Mouse (Mus musculus): Measurements from ENCODE around the gene Tbc1d1.
A peak's percentile ranks its signal among the peaks of the same experiment; 100 is the strongest.

Tbc1d1 gene

DNA sequence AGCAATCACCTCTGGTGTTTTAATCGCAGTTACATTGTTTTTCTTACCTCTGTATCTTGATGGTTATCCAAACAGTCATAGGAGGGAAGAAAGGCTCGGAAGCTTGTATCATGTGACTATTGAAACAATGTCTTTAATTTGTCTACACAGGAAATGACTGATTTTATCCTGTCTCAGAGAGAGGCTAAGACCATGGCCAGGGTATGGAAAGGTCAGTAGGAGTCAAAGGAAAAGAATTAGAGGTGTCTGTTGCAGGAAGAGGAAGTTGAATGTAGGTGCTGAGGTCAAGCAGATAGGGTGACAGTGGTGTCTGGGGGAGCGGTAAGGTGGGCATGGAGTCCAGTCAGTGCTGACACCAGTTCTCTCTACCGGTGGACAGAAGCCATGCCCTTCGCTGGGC, 45.0 kb downstream of the Tbc1d1 start:
- DNase-seq (ENCODE audit: extremely low read depth, insufficient read length, low spot score): no peak

DNA sequence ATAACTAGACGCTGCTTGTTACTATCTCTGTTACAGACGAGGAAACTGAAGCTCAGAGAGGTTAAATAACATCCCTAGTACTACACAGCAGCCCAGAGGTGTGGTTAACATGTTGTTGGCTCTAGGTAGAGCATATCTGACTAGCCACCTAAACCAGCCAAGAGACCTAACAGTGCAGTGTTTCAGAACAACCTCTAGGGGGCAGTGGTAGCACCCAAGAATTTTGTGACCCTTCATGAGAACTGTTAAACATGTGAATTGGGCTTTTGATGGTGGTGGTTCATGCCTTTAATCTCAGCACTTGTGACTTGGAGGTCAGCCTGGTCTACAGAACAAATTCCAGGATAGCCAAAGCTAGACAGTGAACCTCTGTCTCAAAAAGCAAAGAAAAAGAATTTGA, 46.2 kb downstream of the Tbc1d1 start:
- DNase-seq (ENCODE audit: extremely low read depth, insufficient read length, low spot score): no peak

DNA sequence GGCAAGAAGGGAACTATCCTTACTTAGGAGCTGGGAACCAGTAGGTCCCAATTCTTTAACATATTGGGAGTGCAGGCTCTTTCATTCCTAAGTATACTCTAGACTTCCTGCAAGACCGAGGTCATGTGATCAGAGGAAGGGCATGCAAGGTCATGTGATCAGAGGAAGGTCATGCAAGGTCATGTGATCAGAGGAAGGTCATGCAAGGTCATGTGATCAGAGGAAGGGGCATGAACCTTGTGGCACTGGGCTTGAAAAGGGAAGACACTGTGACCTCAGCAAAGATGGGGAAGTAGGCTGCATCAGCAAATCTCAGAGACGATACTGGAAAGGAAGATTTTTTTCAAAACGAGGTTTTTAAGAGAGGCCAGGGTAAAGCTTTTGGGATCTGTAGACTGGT, 49.5 kb downstream of the Tbc1d1 start:
- DNase-seq (ENCODE audit: extremely low read depth, insufficient read length, low spot score): no peak

DNA sequence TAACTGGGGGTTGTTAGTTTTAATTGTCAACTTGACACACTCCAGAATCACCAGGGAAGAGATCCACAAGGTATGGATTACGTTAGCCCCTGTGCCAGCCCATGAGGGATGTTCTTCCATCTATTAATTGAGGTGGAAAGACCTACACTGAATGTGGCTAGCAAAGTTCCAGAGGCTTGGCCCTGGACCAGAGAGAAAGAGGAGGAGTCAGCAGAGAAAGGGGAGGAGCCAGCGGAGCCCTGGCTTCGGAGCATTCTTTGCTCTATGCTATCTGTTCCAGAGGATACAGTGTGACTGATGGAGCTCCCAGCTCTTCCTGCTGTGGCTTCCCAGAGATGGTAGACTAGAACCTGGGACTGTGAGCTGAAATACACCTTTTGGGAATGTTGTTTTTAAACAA, 50.3 kb downstream of the Tbc1d1 start:
- no peak for DNase-seq (ENCODE audit: extremely low read depth, insufficient read length, low spot score)

DNA sequence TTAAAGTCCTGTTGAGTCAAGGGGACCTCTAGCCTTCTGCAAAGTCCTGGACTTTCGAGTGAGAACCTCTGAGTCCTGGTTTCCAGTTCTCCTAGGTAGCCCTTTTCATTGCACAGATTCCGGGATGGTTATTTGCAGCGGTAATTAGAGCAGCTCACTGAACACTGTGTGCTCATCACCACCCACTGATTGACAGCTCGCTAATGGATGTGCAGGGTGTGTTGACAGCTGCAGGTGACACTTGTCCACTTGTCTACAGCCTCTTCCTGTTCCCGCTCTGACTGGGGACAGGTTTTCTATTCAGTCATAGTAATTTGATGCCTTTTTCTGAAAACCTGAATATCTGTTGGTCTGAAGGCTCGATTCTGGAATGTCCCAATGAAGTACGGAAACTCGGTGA, 50.8 kb downstream of the Tbc1d1 start:
- no peak for DNase-seq (ENCODE audit: extremely low read depth, insufficient read length, low spot score)

DNA sequence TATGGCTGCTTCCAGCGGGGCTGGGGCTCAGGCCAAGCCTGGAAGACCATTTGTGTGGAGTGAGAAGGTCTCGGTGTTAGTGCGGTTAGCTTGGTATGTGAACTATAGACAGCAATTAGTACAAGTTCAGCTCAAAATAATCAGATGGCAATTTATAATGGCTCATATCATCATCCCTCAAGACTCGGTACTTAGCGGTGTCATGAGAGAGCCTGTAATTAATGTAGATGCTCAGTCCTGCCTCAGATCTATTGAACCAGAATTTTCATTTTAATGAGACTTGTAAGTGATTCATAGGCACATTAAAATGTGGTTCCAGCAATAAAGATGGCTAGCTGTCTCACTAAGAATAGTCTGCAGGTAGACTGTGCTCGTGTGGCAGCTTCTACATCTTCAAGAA, 51.7 kb downstream of the Tbc1d1 start:
- no peak for DNase-seq (ENCODE audit: extremely low read depth, insufficient read length, low spot score)

DNA sequence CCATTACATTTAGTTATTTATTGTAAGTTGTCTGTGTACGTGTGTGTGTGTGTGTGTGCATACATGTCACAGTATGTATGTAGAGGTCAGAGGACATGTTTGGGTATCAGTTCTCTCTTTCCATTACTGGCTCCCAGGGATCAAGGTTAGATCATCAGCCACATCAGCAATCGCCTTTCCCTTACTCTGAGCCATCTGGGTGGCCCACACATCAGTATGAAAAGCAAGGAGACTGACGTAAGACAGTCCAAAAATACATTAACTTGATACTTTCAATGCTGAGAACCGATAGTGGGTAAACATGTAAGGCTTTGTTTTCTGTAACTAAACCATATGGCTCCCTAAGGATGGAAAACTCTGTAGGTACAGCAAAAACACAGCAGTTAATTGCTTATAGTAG, 54.7 kb downstream of the Tbc1d1 start:
- no peak for DNase-seq (ENCODE audit: extremely low read depth, insufficient read length, low spot score)

DNA sequence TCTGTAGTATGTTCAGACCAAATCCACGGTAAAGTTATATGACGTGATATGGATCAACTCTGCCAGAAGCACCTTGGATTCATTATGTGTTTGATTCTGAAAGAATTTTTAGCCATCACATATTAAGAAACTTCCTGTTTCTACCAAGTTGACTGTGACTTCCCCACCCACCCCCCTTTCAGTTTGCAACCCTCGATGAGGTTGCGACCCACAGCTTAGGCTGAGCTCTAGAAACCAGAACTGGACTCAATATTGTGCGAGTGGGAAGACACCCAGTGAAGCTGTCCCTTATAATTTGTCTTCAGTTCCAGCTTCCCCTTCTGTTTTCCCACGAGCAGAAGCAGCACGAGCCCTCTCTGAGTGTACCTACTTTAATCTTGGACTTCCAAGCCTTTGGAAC, 55.2 kb downstream of the Tbc1d1 start:
- DNase-seq (ENCODE audit: extremely low read depth, insufficient read length, low spot score): no peak

DNA sequence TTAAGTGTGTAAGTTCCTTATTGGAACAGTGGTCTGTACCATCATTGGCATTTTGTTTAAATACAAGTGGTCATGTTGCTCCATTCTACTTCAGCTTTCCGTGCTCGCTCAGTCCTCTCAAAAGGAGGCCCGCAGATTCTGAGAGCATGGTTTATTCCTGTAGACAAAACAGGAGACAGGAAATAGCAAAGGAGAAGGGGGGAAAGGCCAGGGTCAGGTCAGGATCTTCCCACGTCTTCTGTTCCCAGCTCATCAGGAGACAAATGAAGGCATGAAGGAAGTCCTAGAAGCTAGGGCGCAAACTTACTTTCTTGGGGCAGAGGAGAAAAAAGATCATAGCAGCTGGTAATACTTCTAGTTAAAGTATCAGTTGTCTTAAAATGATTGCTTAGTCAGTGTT, 56.1 kb downstream of the Tbc1d1 start:
- no peak for DNase-seq (ENCODE audit: extremely low read depth, insufficient read length, low spot score)

DNA sequence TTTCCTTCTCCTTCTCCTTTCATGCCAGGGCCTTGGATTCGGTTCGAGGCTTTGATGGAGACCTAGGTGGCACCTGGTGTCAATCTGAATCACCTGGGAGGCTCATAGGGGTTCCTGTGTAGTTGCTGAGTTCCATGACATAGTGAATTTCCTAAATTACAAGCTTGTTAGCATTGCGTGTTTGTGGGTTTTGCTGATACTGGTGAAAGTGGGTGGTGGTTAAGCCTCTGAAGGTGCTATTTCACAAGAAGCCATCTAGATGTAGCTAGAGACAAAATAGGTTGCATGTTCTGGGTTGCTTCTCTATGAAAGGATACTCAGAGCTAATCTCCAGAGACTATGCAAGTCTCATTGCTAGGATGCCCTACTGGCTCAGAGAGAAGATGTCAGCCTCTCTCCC, 56.5 kb downstream of the Tbc1d1 start:
- DNase-seq (ENCODE audit: extremely low read depth, insufficient read length, low spot score): no peak

DNA sequence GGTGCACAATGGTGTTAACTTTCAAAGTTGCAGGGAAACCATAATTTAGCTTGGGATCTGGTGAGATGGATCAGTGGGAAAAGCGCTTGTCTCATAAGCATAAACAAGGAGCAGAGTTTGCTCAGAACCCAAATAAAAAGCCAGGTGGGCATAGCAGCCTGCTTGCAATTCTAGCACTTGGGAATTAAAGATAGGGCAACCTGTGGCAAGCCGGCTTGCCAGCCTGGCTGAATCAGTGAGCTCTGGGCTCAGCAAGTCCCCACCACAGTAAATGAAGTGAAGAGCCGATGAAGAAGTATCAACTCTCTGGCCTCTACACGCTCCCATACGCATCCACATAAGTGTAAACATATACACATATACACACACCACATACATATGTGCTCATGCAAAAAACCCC, 59.7 kb downstream of the Tbc1d1 start:
- no peak for DNase-seq (ENCODE audit: extremely low read depth, insufficient read length, low spot score)

DNA sequence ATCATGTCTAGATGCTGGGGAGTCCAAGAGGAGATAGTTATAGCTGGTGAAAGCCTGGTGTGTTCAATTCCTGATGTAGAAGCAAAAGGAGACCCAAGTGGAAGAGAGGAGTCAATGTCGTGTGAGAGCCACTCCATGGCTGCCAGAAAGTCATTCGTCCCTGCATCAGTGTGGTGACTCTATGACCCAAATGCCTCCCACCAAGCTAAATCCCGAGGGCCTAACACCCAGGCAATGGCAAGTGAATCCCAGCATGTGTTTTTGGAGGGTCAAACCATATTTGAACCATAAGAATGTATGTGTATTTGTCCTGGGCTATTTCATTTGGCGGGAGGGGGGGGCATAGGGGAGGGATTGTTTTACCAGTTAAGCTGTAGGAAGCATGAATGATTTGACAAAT, 60.2 kb downstream of the Tbc1d1 start:
- DNase-seq (ENCODE audit: extremely low read depth, insufficient read length, low spot score): no peak

DNA sequence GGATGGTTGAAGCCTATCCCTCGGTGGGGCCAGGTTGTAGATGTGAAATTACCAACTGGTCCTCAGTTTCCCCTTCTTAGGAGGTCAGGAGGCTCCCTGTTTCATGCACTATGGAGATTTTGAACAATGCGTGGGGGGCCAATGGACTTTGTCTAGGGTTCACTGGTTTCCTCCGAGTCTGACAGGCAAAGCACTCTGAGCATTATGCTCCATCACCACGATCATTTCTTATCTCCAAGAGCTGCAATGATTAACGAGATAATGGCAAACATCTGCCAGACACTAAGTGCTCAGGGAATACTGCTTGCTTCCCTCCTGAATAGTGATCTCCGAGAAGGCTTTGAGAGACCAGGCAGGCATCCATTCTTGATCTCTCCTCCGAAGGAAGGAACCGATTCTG, 61.2 kb downstream of the Tbc1d1 start:
- no peak for DNase-seq (ENCODE audit: extremely low read depth, insufficient read length, low spot score)

DNA sequence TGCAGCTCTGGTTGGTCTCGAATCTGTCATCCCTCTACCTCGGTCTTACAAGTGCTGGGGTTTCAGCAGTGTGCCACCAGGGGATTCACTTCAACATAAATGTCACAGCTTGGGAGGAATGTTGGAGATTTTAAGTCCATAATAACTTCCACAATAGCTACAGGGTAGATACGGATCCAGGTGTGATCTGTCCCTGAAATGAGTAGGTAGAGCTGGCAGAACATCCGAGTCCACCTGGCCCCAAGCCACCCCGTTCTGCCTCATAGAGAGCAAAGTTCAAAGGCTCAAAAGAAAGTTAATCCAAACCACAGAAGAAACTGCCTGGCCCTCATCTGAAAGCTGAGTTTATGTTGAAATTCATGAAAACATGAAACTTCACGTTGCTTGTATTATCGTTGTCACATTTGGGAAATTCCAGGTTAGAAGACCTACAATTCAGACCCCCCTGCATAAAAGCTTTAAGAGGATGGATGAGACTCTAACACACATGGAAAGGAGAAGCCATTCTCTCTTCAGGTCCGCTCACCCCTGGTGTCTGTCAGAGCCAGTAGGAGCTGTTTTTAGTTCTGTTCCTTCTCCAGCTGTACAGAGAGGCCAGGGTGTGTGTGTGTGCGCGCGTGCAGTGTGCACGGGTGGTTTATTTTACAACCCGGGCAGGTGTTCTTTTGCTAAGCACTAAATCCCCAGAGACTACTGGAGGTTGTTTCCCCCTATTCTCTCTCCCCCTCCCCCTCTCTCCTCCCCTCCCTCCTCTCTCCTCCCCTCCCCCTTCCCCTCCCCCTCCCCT, 61.9 kb downstream of the Tbc1d1 start:
- DNase-seq (ENCODE audit: extremely low read depth, insufficient read length, low spot score): no peak

DNA sequence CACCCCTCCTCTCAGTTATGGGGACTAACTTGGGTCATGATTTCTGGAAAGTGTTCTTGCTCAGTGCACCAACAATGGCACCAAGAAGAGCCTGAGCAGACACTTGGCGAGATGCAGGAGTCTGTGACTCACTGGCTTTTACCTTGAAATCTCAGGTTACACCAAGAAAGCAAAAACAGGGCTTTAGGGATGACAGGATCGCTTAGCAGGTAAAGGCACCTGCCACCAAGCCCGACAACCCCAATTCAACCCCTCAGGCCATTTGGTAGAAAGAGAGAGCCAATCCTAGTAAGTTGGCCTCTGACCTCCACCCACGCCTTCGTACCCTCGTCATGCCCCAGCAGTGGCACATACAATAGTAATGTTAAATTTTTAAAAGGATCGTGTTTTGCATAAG, 62.5 kb downstream of the Tbc1d1 start:
- DNase-seq (ENCODE audit: extremely low read depth, insufficient read length, low spot score): no peak

DNA sequence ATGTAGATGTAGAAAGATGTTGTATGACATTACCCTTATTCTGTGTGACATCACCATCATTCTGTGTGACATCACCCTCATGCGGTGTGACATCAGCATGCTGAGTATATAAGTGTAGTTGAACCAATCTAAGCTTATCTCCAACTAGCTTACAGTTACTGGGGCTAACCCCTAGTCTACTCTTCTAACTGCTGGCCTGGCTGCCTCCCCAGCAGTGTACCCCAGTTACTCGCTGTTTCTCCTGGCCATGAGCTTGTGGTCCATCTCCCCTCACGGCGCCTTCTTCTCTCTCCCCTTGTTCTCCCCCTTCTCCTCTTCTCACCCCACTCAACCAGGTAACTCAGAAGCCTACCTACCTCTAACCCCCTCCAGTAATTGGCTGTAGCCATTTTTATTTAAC, 64.7 kb downstream of the Tbc1d1 start:
- DNase-seq (ENCODE audit: extremely low read depth, insufficient read length, low spot score): no peak

DNA sequence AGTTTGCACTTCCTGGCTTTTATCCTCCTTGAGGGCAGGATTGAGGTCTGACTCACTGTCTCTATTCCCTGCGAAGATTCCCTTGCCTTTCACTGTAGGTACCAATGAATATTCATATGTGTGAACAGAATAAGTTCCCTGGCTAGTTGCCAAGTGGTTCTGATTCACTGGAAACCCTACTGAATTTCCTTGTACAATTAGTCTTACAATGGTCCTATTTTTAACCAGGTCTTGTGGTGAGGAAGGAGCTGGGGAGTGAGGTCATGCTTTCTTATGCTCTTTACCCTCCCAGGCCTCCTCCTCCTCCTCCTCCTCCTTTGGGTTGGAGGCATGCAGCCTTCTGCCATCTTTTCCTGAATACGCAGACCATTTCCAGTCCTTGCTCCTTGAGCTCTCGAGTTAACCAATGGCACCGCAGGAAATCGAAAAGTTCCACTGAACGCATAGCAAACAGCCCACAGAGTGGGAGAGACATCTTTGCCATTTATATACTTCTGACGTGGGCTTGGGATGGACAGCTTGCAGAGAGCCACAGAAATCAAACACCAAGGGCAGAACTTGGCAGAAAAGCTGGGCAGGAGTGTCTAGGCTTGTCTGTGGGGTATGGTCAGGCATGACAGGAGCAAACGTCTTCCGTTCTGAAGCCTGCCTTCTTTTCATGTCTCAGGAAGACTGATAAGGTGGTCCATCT, 68.8 kb downstream of the Tbc1d1 start:
- DNase-seq (ENCODE audit: extremely low read depth, insufficient read length, low spot score): peak; percentile 67

DNA sequence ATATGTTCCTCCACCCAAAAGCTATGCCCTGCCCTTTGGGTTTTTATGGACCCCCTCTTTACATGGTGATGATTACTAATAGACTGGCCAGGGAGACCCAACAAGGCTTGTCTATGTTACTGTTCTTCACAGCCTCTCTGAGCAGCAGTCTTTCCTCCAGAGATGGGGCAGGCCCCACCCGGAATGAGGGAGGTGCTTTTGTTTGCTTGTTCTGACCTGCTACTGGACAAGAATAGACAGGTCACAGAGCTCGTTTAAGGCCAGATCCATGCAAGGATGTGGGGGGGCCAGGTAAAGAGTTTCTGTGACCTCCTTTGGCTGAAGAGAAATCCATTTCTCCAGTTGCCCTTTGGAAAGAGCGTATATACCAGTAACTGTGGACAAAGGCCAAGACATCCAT, 72.1 kb downstream of the Tbc1d1 start:
- no peak for DNase-seq (ENCODE audit: extremely low read depth, insufficient read length, low spot score)

DNA sequence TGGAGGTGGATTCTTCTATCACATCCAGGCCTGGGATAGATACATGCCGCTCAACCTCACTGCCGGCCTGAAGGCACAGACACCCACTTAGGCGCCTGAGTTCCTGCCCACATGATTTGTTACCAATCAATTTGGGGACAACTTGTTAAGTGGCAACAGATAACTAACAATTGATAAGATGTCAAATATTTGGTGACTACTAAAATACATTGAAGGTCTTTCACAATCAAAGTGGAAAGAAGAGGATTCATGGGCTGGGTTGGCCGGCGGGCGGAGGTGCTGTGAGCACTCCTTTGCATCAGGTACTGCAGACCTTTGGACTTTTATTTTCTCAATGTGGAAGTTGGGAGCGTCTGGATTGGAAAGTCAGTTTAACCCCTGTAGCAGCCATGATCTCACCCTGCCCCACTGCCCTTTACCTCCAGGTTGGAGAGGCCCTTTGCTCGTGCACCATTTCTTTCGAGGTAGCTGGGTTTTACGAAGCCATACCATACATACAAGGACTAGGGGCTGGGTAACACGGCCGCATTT, 73.3 kb downstream of the Tbc1d1 start:
- no peak for DNase-seq (ENCODE audit: extremely low read depth, insufficient read length, low spot score)

DNA sequence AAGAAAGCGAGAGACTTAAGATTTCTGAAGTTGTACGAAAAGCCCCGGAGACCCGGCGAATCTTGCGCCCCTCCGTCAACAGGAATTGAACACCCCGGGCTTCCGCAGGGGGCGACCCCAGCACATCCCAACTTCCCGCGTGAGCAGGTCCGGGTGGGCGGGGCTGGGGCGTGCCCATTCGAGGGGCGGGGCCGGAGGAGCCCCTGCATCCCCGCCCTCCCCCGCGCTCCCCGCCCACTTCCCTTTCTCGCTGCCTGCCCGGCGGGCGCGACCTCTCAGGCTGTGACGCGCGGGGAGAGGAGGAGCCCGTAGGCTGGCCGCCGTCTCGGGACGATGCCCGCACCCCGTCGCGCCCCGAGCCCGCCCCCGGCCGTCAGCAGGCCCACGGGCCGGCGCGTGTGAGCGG, 74.0 kb downstream of the Tbc1d1 start:
- DNase-seq (ENCODE audit: extremely low read depth, insufficient read length, low spot score): peak; percentile 79

DNA sequence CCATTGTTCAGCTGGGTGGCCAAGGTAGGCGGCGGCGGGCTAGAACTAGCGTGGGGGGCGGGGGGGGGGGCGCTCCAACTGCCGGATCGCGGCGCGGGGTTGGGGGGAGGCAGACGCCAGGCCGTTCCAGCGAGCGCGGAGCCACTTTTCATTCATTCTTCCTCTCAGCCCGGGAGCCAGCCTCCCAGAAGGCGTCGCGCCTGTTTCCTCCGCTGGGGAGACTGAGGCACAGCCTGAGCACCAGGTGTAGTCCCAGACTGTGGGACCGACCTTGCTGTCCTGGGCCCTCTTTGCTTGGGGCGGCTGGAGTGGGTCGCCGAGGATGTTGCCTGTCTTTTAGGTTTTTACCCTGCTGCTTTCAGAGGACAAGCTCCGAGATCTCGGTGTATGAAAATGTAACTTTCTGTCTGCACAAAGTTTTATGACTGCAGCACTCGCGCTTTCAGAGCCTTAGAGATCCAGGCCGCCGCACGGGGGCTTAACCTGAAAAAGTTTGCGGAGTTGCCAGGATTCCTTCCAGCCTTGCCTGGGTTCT, 74.5 kb downstream of the Tbc1d1 start:
- peak; percentile 41 for DNase-seq (ENCODE audit: extremely low read depth, insufficient read length, low spot score)

DNA sequence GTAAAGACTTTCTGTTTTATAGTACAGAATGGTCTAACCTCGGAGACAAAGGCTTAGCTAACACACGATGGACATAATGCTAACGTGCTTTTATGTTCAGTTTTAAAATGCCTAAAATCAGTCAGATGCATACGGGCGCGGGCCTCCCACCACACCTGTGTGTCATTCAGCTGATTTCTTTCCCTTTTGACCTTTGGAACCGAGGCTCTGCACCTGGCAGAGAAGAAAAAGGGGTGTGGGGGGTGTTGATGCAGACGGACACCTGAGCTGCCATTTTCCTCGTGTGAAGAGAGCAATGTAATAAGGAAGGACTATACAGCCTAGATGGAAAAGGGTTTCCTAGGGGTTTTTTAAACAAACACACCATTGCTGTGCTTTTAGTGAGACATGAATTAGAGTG, 76.8 kb downstream of the Tbc1d1 start:
- no peak for DNase-seq (ENCODE audit: extremely low read depth, insufficient read length, low spot score)

Data from 3134 (cell line).